Mouse (Mus musculus): ENCODE results near the gene Tmem37. TPM values are rescaled to one million over a fixed set of nuclear protein-coding genes. Genes with fewer than 3 reads are reported as not detected.

Gene Tmem37
- 166 and 180 TPM in 2 replicates for polyA plus RNA-seq (2015; fragmentation: Nextera tagmentation; extraction: Ambion mirVana)

- Histone ChIP-seq H3K4me1 (replicated peaks; ENCODE audit: insufficient read depth, low read length) (0 out of 2 replicates have a peak, but pooled peaks cover 7% of the 10 kb centered on the region), H3K27me3 (ENCODE audit: insufficient read depth, low read length) (no peaks in the 10 kb centered on the region), H3K27ac (peak within 1 kb of the TSS; percentile 74), H3K36me3 (ENCODE audit: insufficient read depth, low read length) (no peaks in the 10 kb centered on the region), H3K4me3 (replicated peaks; ENCODE audit: low read depth, low read length) (peak within 1 kb of the TSS; percentile 39), H3K4me2 (ENCODE audit: low read length) (peak within 1 kb of the TSS; percentile 73), H3K9ac (ENCODE audit: low read depth, low read length) (peak within 1 kb of the TSS; percentile 66), H3K9me3 (replicated peaks; ENCODE audit: low read length) (no peaks in the 10 kb centered on the region)
- WGBS = 5% methylated on average over 40 of the region's 40 CpGs
- DNase-seq (ENCODE audit: low spot score) (peak; percentile 84), ATAC-seq (replicated peaks; ENCODE audit: low FRiP score, low read depth) (peak; percentile 93)
- TF ChIP-seq CTCF (IDR thresholded peaks at IDR 0.05; ENCODE audit: low read depth) = no peak
These were observed at the start of gene Tmem37 for GRCm38 (mm10) chr1:120073519-120074306. Gene Tmem37, minus strand, starts transcription at chr1:120074074.

- no peak for ATAC-seq (replicated peaks; ENCODE audit: low FRiP score, low read depth)
- Histone ChIP-seq H3K4me2 (ENCODE audit: low read length) (no peak overlapping the region), H3K4me3 (replicated peaks; ENCODE audit: low read depth, low read length) (no peak overlapping the region), H3K27ac (no peak overlapping the region), H3K27me3 (ENCODE audit: insufficient read depth, low read length) (no peaks in the 10 kb centered on the region), H3K9me3 (replicated peaks; ENCODE audit: low read length) (no peaks in the 10 kb centered on the region), H3K9ac (ENCODE audit: low read depth, low read length) (no peak overlapping the region), H3K4me1 (replicated peaks; ENCODE audit: insufficient read depth, low read length) (peaks cover 14% of the 10 kb centered on the region), H3K36me3 (ENCODE audit: insufficient read depth, low read length) (no peaks in the 10 kb centered on the region)
- TF ChIP-seq CTCF (IDR thresholded peaks at IDR 0.05; ENCODE audit: low read depth) = no peak
- no peak for DNase-seq (ENCODE audit: low spot score)
- 93% methylated on average over 8 of the region's 8 CpGs for WGBS
These were observed 48.9 kb upstream of the Tmem37 start for GRCm38 (mm10) chr1:120122634-120123383.

- no peak for ATAC-seq (replicated peaks; ENCODE audit: low FRiP score, low read depth)
- no peak for DNase-seq (ENCODE audit: low spot score)
- 90% methylated on average over 9 of the region's 9 CpGs for WGBS
- H3K27ac ChIP-seq = peak overlapping the region; percentile 92
- peak overlapping the region; percentile 63; the same call in 1 of the 2 replicates for H3K9ac ChIP-seq (ENCODE audit: low read depth, low read length)
- no peaks in the 10 kb centered on the region for H3K27me3 ChIP-seq (ENCODE audit: insufficient read depth, low read length)
- peak overlapping the region; percentile 76 for H3K4me2 ChIP-seq (ENCODE audit: low read length)
- 0 out of 2 replicates have a peak, but pooled peaks cover 2% of the 10 kb centered on the region for H3K36me3 ChIP-seq (ENCODE audit: insufficient read depth, low read length)
- H3K9me3 ChIP-seq (replicated peaks; ENCODE audit: low read length) = no peaks in the 10 kb centered on the region
- no peak for TF ChIP-seq CTCF (IDR thresholded peaks at IDR 0.05; ENCODE audit: low read depth)
- peak overlapping the region; percentile 55 for H3K4me3 ChIP-seq (replicated peaks; ENCODE audit: low read depth, low read length)
- peaks cover 14% of the 10 kb centered on the region for H3K4me1 ChIP-seq (replicated peaks; ENCODE audit: insufficient read depth, low read length)
These were observed 48.2 kb upstream of the Tmem37 start for GRCm38 (mm10) chr1:120121930-120122530.

- H3K9ac ChIP-seq (ENCODE audit: low read depth, low read length) = peak within 1 kb of the TSS; percentile 65
- ATAC-seq (replicated peaks; ENCODE audit: low FRiP score, low read depth) (peak; percentile 92), DNase-seq (ENCODE audit: low spot score) (peak; percentile 99)
- H3K4me3 ChIP-seq (replicated peaks; ENCODE audit: low read depth, low read length) = peak within 1 kb of the TSS; percentile 55
- H3K27ac ChIP-seq = peak within 1 kb of the TSS; percentile 92
- peaks cover 14% of the 10 kb centered on the region for H3K4me1 ChIP-seq (replicated peaks; ENCODE audit: insufficient read depth, low read length)
- H3K27me3 ChIP-seq (ENCODE audit: insufficient read depth, low read length) = no peaks in the 10 kb centered on the region
- H3K36me3 ChIP-seq (ENCODE audit: insufficient read depth, low read length) = 0 out of 2 replicates have a peak, but pooled peaks cover 3% of the 10 kb centered on the region
- H3K9me3 ChIP-seq (replicated peaks; ENCODE audit: low read length) = no peaks in the 10 kb centered on the region
- peak; percentile 35 for TF ChIP-seq CTCF (IDR thresholded peaks at IDR 0.05; ENCODE audit: low read depth)
- peak within 1 kb of the TSS; percentile 76 for H3K4me2 ChIP-seq (ENCODE audit: low read length)
- WGBS = under 1% methylated on average over 52 of the region's 52 CpGs
These were observed 47.3 kb upstream of the Tmem37 start, which contains the start of the genes Dbi and 3110009E18Rik for GRCm38 (mm10) chr1:120120969-120121811. Gene Dbi, minus strand, starts transcription at chr1:120121078. Gene 3110009E18Rik, plus strand, starts transcription at chr1:120121187.

GRCm38 (mm10) chr1:120120141-120120968, 46.5 kb upstream of the Tmem37 start:
- Histone ChIP-seq H3K4me3 (replicated peaks; ENCODE audit: low read depth, low read length) (peak overlapping the region; percentile 55), H3K4me1 (replicated peaks; ENCODE audit: insufficient read depth, low read length) (peaks cover 14% of the 10 kb centered on the region), H3K4me2 (ENCODE audit: low read length) (peak overlapping the region; percentile 76), H3K9me3 (replicated peaks; ENCODE audit: low read length) (no peaks in the 10 kb centered on the region), H3K27ac (peak overlapping the region; percentile 90), H3K27me3 (ENCODE audit: insufficient read depth, low read length) (no peaks in the 10 kb centered on the region), H3K36me3 (ENCODE audit: insufficient read depth, low read length) (peaks cover 11% of the 10 kb centered on the region), H3K9ac (ENCODE audit: low read depth, low read length) (peak overlapping the region; percentile 65)
- DNase-seq (ENCODE audit: low spot score) (peak; percentile 69), ATAC-seq (replicated peaks; ENCODE audit: low FRiP score, low read depth) (peak; percentile 74)
- TF ChIP-seq CTCF (IDR thresholded peaks at IDR 0.05; ENCODE audit: low read depth) = no peak
- WGBS = 3% methylated on average over 24 of the region's 24 CpGs
